Mouse (Mus musculus) brain, embryonic 14.5 days (tissue): ENCODE measurements at regions not wholly inside any gene's neighbourhood (a gene's known extent, or its start where the extent isn't known, plus 50 kb on each side); places are given as distances from the start of the nearest gene placed in this dataset.
A peak's percentile ranks its signal among the peaks of the same experiment; 100 is the strongest.

Source experiments
- DNase-seq: peaks from one replicate; pipeline ENCODE4 v3.0.0-alpha.2; 2011; ENCODE audit warnings: low read depth
- CTCF ChIP-seq: fragments of 200-500 bp; IDR thresholded peaks from 2 replicates; pipeline ENCODE4 v1.5.1; 2012; ENCODE audit warnings: inconsistent platforms, mild to moderate bottlenecking, moderate library complexity, borderline replicate concordance; ENCODE audit not compliant: insufficient read depth, insufficient read length; ENCODE audit errors: extremely low read depth
- POLR2A ChIP-seq: fragments of 200-500 bp; IDR thresholded peaks from 2 replicates; pipeline ENCODE4 v1.6.1; 2012; ENCODE audit warnings: mild to moderate bottlenecking, inconsistent platforms, borderline replicate concordance; ENCODE audit not compliant: poor library complexity, insufficient read depth, insufficient read length, severe bottlenecking; ENCODE audit errors: extremely low read depth

DNA sequence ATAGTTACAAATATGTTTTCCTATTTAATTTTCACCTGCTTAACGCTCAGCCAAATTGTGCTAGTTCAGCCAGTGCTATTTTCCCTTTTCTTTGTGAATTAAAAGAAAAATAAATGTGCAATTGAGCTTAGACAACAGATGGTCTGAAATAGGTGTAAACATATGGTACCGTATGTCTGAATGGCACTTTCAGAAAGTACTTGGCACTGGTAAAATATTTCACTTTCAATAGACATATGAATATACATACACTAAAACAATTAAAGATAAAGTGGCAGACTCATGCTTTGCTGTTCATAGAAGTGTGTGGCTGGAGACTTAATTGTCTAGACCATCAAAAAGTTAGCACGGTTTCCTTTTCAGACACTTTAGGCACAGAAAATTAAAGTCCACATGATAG is 794.8 kb upstream of the Slitrk1 start:
- TF ChIP-seq POLR2A (no peak), CTCF (no peak)
- DNase-seq = peak; percentile 83

GRCm38 (mm10) chr14:109700296-109700695 is 786.3 kb upstream of the Slitrk1 start:
- TF ChIP-seq CTCF (no peak), POLR2A (no peak)
- DNase-seq = peak; percentile 70

DNA sequence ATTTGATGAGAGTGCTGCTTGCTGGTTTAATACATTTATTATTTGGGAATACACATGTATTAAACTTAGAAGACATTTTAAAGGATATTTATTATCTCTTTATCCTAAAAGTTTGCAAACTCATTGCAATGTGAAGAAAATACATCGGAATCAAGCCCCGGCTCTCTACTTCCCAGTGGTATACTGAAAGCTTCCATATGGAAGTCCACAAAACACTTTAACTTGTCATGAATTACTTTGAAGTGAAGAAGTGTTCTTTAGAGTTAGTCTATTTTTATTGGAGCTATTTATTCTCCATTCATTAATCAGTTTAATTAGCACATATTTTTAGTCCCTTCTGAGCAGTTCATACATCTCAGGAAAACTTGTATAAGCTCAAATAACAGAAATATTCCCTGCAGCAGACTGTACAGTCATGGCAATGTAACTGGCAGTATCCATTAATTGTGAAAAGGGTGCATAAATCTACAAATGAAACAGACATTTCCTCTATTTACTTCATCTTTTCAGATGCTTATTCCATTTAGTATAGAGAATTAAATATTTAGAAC is 754.7 kb upstream of the Slitrk1 start:
- TF ChIP-seq POLR2A (no peak), CTCF (no peak)
- no peak for DNase-seq

- DNase-seq = peak; percentile 70
- TF ChIP-seq POLR2A (no peak), CTCF (no peak)
Measured at GRCm38 (mm10) chr14:109668076-109668475, 754.1 kb upstream of the Slitrk1 start.

DNA sequence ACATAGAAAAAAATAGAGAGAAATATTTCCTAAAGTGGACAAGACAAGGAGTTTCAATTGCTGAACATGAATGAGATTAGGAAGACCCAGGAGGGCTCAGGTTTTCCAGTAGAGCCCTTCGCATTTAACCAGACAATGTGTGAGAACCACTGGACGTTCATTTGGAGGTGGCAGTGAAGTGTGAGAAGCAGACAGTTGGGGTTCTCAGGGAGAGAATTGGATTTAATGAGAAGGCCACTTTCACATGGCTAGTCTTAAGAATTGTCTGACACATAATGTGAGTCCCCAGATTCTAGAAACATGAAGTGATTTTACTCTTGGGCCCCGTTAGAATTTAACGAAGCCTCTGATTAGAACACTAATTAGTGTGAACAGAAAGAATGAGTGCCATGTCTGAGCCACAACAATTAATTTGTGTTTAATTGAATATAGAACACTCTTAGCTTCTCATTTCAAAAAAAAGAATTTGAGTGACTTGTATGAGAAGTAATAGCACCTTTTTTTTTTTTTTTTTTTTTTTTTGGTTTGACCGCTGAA is 749.6 kb upstream of the Slitrk1 start:
- DNase-seq = peak; percentile 76
- no peak for TF ChIP-seq CTCF
- TF ChIP-seq POLR2A = no peak

DNA sequence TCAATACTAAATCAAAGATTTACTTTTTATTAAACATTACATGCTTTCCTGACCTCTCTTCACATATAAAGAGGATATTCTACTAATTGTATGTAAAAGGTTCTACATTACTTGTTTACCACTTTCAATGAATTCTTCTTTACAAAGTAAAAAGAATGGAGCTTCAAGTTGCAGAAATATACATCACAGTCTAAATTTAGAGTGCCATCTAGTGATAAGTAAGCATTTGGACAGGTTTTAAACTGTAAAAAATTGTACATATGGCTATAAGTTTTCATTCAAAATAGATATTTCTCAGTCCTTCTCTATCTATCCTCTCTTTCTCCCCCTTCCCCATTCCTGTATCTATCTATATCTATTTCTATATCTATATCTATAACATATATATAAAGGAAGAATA is 746.4 kb upstream of the Slitrk1 start:
- DNase-seq = peak; percentile 58
- TF ChIP-seq CTCF (no peak), POLR2A (no peak)

GRCm38 (mm10) chr14:109648536-109648935 is 734.6 kb upstream of the Slitrk1 start:
- TF ChIP-seq POLR2A = no peak
- no peak for TF ChIP-seq CTCF
- DNase-seq = no peak
